Mouse (Mus musculus) neural tube, embryonic 14.5 days (tissue): ENCODE measurements around the gene Rab3il1. TPM values are rescaled to one million over a fixed set of nuclear protein-coding genes. Genes with fewer than 3 reads are reported as not detected.
A peak's percentile ranks its signal among the peaks of the same experiment; 100 is the strongest.

Experiments
- ATAC-seq: fragments of 200-750 bp; cut with Nextera tagmentation; 2 replicates; pipeline ENCODE4 v1.8.0; 2017; ENCODE audit warnings: low read depth, mild to moderate bottlenecking, moderate TSS enrichment, moderate library complexity
- H3K27ac ChIP-seq: fragments of 300-500 bp; sonication (generic); 2 replicates; pipeline ENCODE4 v1.5.1; 2014; ENCODE audit warnings: low read depth, mild to moderate bottlenecking, control low read depth, low read length, moderate library complexity, mixed read lengths
- H3K27me3 ChIP-seq: fragments of 300-500 bp; sonication (generic); 2 replicates; pipeline ENCODE4 v1.6.1; 2014; ENCODE audit warnings: low read length; ENCODE audit not compliant: control insufficient read depth, insufficient read depth
- H3K36me3 ChIP-seq: fragments of 300-500 bp; sonication (generic); 2 replicates; pipeline ENCODE4 v1.6.1; 2014; ENCODE audit warnings: low read length, mixed read lengths; ENCODE audit not compliant: control insufficient read depth, insufficient read depth
- H3K4me1 ChIP-seq: fragments of 300-500 bp; sonication (generic); 2 replicates; pipeline ENCODE4 v1.6.1; 2014; ENCODE audit warnings: low read length; ENCODE audit not compliant: control insufficient read depth, insufficient read depth
- H3K4me2 ChIP-seq: fragments of 300-500 bp; sonication (generic); 2 replicates; pipeline ENCODE4 v1.6.1; 2014; ENCODE audit warnings: mild to moderate bottlenecking, low read depth, low read length, control low read depth
- H3K4me3 ChIP-seq: fragments of 300-500 bp; sonication (generic); 2 replicates; pipeline ENCODE4 v1.5.1; 2014; ENCODE audit warnings: low read depth, low read length, control low read depth, mixed read lengths
- H3K9ac ChIP-seq: fragments of 300-500 bp; sonication (generic); replicated peaks from 2 replicates; pipeline ENCODE4 v1.6.1; 2014; ENCODE audit warnings: low read depth, mild to moderate bottlenecking, control low read depth, low read length, mixed read lengths
- H3K9me3 ChIP-seq: fragments of 300-500 bp; sonication (generic); 2 replicates; pipeline ENCODE4 v1.6.1; 2016; ENCODE audit warnings: low read length; ENCODE audit not compliant: control insufficient read depth
- WGBS: fragments of 180-500 bp; shearing (Covaris S2); extraction: QIAGEN DNeasy Blood & Tissue Kit; methylation state at CpG from one replicate; pipeline ENCODE4 v1.1.7; 2014; 5-methylcytosine and 5-hydroxymethylcytosine counted together
- polyA plus RNA-seq: library from polyadenylated mRNA; unstranded; fragments of >200 nt; fragmentation: Nextera tagmentation; extraction: Ambion mirVana; gene quantifications from 2 replicates; pipeline ENCODE4 v1.2.1, GENCODE M21; 2014

Rab3il1 gene
- polyA plus RNA-seq, 1 experiment from 2014 or later, result 13.6 TPM

DNA sequence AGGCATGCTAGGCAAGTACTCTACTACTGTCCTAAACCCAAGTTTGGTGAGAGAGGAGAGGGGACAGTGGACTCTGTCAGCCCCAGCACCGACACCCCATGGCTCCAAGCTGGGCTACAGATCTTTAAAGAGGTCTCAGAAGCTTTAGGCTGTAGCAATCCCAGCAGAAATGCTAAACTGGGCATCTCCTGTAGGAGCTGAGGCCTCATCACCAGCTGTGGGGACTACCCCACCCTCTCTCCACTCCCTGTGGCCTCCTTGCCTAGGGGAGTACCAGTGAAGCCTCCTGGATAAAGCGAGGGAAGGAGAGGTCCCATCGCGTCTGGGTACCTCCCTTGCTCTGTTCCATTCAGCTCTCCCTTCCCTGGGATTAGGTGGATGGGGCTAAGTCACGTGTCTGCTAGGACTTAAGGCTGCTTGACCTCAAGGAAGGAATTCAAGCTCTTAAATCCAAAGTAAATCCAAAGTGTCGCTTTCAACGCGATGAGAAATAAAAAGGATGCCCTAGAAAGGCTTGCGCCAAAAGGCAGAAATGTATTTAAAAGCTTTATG is 57.5 kb downstream of the Rab3il1 start:
- Histone ChIP-seq H3K4me3 (no peak overlapping the region), H3K27ac (no peak overlapping the region), H3K4me2 (no peak overlapping the region), H3K9ac (no peak overlapping the region), H3K4me1 (no peaks in the 10 kb centered on the region), H3K9me3 (no peaks in the 10 kb centered on the region), H3K36me3 (peaks cover 25% of the 10 kb centered on the region), H3K27me3 (no peaks in the 10 kb centered on the region)
- 58% methylated on average over 9 of the region's 9 CpGs for WGBS
- ATAC-seq, result no peak

DNA sequence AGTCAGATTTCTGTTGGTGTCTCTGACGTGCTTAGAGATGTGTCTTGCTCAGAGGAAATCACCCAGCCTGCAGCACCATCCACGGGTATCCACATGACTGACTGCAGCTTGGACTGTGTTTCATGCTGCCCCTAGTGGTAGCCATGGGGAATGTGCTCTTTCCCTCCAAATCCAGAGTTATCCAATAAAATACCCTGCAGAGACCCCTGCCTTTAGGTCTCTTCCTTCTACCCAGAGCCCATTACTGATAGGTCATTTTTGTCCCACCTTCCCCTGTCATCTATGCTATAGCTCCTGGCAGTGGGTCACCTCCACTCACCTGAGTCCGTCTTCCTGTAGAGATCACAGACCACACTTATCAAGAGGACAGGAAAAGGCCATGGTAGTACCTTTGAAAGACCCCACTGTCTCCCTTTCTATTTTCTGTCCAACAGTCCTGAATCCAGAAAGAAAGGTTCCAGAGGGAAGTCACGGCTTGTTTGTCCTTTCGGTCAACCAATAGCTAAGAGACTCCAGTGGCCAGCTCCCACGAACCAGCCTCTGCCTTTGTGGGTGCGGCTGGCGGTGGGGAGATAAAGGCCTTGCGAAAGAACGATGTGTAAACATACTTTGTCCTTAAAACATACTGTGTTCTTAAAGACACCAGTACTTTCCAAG is 58.6 kb downstream of the Rab3il1 start:
- Histone ChIP-seq H3K9ac (no peak overlapping the region), H3K4me3 (no peak overlapping the region), H3K27me3 (no peaks in the 10 kb centered on the region), H3K27ac (no peak overlapping the region), H3K4me1 (no peaks in the 10 kb centered on the region), H3K9me3 (no peaks in the 10 kb centered on the region), H3K4me2 (no peak overlapping the region), H3K36me3 (peaks cover 36% of the 10 kb centered on the region)
- ATAC-seq, result peak; percentile 59
- 54% methylated on average over 10 of the region's 10 CpGs for WGBS

DNA sequence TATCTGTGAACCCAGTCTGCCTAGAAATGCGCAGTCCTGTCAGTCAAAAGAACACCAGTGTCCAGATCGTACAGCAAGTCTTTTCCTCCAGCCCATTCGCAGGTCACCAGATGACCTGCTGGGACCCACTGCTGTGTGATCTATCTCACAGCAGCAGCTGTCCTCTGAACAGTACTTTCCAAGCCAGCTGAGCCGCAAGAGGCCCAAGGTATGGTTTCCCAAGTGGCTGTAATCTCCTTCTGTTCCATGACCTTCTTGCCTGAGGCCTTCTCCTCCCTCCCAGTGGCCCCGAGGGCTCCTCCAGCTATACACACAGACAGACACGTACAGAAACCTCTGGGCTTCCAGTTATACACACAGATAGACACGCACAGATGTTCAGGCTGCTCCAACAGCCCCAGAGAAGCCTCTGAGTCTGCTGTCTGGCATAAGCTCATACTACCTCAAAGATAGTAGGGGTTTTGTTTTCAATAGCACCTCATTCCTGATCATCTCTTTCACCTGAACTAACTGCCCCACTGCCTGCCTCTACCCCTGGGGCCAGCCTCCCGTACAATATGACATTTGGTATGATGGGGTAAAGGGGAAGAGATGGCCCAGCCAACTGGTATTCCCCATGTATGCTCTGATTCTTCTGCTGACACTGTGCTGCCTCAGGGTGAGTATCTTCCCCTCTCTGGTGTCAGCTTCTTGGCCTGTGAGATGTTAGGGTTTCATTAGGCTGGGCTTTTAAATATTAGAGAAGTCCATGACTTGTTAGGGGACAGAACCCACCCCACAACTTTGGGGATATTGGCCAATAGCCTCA is 59.5 kb downstream of the Rab3il1 start:
- no peaks in the 10 kb centered on the region for H3K9me3 ChIP-seq
- WGBS, result 46% methylated on average over 8 of the region's 8 CpGs
- H3K9ac ChIP-seq, result no peak overlapping the region
- ATAC-seq, result no peak
- no peak overlapping the region for H3K4me2 ChIP-seq
- no peak overlapping the region for H3K4me3 ChIP-seq
- H3K27me3 ChIP-seq, result no peaks in the 10 kb centered on the region
- no peaks in the 10 kb centered on the region for H3K4me1 ChIP-seq
- peaks cover 45% of the 10 kb centered on the region for H3K36me3 ChIP-seq
- H3K27ac ChIP-seq, result no peak overlapping the region

DNA sequence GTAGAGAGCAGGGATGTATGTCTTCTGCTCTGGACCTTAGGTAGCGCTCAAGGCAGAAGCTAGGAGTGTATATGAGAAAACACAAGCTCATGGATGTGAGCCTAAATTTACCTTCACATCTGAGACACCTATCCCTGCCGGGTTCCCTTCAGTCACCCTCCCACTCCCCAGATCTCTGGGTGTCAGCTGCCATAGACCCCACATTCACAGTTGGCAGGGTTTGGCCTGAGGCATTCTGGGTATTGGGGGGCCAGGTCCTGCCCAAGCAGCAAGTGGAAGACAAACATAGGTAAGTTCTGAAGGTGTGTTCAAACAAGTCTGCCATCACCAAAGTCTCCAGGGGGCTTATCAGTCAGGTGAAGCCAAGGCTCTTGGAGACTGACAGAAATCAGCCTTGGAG is 60.2 kb downstream of the Rab3il1 start:
- Histone ChIP-seq H3K4me3 (no peak overlapping the region), H3K27me3 (no peaks in the 10 kb centered on the region), H3K4me2 (no peak overlapping the region), H3K27ac (no peak overlapping the region), H3K4me1 (no peaks in the 10 kb centered on the region), H3K36me3 (peaks cover 47% of the 10 kb centered on the region), H3K9me3 (no peaks in the 10 kb centered on the region), H3K9ac (no peak overlapping the region)
- no peak for ATAC-seq
- 95% methylated on average over 2 of the region's 2 CpGs for WGBS

DNA sequence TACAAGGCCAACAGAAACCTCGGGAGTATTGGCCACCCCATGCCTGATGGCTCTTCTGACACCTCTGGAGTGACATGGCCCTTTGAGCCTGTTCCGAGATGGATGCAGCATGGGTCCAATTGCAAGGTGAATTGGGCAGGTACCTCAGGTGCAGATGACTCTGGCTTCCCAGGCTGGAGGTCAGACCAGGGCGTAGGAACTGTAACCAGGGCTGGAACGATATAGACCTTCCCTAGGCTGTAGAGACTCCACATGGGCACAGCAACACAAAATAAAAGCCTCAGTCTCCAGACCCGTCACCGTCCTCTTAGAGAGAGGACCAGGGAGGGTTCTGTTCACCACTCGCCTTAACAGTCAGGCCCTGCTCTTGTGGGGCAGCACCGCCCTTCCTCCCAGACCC is 60.8 kb downstream of the Rab3il1 start:
- Histone ChIP-seq H3K27me3 (no peaks in the 10 kb centered on the region), H3K4me1 (no peaks in the 10 kb centered on the region), H3K4me2 (no peak overlapping the region), H3K9me3 (no peaks in the 10 kb centered on the region), H3K36me3 (peaks cover 53% of the 10 kb centered on the region), H3K27ac (no peak overlapping the region), H3K4me3 (no peak overlapping the region), H3K9ac (no peak overlapping the region)
- 92% methylated on average over 8 of the region's 8 CpGs for WGBS
- no peak for ATAC-seq

DNA sequence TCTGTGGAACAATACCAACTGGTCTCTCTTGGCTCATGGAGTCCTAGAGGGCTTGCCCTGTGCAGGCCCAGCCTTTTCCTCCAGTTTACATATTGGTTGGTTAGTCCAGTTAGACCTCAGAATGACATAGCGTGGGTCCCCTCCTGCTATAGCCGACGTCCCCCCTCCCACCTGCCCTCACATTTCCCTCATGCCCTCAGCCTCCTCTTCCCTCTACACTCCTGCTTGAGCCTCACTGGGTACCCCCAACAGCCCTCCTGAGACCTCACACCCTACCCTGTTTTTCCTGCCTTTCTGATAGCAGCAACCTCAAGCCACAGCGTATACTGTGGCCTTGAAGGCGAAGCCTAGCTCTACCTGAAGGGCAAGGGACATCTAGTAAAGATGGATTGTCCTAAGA is 61.4 kb downstream of the Rab3il1 start:
- no peaks in the 10 kb centered on the region for H3K27me3 ChIP-seq
- ATAC-seq, result no peak
- H3K27ac ChIP-seq, result no peak overlapping the region
- no peaks in the 10 kb centered on the region for H3K9me3 ChIP-seq
- no peak overlapping the region for H3K4me2 ChIP-seq
- no peak overlapping the region for H3K4me3 ChIP-seq
- H3K36me3 ChIP-seq, result peaks cover 59% of the 10 kb centered on the region
- H3K4me1 ChIP-seq, result no peaks in the 10 kb centered on the region
- WGBS, result 93% methylated on average over 5 of the region's 5 CpGs
- H3K9ac ChIP-seq, result no peak overlapping the region

DNA sequence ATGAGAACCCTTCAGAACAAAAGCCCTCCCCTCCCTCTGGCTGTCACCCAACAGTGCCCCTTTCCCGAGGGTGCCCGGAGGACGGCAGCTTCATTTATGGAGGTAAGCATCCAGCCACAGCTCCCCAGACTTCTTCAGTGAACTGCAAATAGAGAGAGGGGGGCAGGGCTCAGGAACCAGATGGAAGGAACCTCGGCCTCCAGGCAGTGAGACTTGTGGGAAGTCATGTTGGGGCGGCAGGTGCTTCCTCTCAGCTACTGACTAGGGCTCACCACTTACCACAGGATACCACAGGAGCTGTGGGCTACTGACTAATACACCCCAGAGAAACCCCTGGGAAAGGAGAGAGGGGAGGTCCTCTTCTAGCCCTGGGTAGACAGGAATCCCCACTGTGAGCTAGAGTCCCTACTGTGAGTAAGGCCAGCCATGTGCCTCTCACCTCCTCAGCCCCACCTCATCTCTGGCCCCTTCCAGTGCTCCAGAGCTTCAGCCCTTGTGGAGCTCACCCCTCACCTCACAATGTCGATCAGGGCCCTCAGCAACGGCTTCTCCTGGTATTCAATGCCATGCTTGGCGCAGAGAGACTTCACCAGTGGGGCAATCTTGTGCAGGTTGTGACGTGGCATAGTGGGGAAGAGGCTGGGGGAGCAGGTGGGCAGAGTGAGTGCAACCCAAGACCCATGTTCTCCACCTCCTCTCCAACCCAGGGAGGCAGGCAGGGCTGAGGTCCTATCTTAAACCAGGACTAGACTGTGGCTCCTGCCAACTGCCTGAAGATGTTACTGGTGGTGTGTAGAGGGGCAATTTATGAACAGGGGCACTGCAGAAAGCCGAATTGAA is 62.9 kb downstream of the Rab3il1 start:
- Histone ChIP-seq H3K9ac (no peak overlapping the region), H3K4me1 (no peaks in the 10 kb centered on the region), H3K4me2 (no peak overlapping the region), H3K36me3 (peaks cover 74% of the 10 kb centered on the region), H3K4me3 (no peak overlapping the region), H3K27me3 (no peaks in the 10 kb centered on the region), H3K27ac (no peak overlapping the region), H3K9me3 (no peaks in the 10 kb centered on the region)
- ATAC-seq, result 0 out of 2 replicates have a peak, but pooled peaks have one; percentile 25
- 78% methylated on average over 10 of the region's 10 CpGs for WGBS

DNA sequence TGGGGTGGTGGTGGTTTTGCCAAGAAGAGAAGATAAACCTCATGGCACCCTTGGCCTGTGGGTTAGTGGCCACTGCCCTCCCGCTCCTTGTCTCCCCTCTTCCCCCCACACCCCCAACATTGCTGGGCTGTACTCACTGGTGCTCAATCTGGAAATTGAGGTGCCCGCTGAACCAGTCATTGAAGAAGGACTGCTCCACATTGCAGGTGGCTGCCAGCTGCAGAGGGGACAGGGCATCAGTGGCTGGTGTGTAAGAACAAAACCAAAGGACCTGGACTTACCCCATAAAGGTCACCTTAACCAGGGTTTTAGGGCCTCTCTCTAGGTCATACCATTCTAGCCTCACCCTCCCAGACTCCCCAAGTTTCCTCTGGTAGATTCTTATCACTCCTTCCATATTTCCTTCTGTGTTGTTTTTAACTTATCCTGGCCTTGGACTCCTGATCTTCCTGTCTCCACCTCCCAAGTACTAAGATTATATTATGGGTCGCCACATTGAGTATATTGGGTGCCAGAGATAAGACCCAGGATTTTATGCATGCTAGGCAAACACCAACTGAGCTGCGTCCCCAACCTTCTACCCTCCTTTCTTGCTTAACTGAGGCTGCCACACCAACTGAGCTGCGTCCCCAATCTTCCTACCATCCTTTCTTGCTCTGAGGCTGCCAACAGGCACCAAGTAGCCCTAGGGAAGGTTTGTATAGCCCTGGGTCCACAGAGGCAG is 64.2 kb downstream of the Rab3il1 start:
- no peak overlapping the region for H3K9ac ChIP-seq
- ATAC-seq, result no peak
- H3K27ac ChIP-seq, result no peak overlapping the region
- WGBS, result 100% methylated on average over 5 of the region's 5 CpGs
- H3K36me3 ChIP-seq, result peaks cover 85% of the 10 kb centered on the region
- no peaks in the 10 kb centered on the region for H3K27me3 ChIP-seq
- H3K4me3 ChIP-seq, result no peak overlapping the region
- H3K9me3 ChIP-seq, result no peaks in the 10 kb centered on the region
- no peaks in the 10 kb centered on the region for H3K4me1 ChIP-seq
- no peak overlapping the region for H3K4me2 ChIP-seq
